Mouse (Mus musculus) CH12.LX (cell line): ENCODE measurements around the gene Por.

Experiments
- CHD2 ChIP-seq: IDR thresholded peaks from 2 replicates; pipeline ENCODE4 v1.6.1; 2011; ENCODE audit warnings: low read length, improper control_type of control experiment
- CTCF ChIP-seq, 2 experiments: IDR thresholded peaks in 1 of 2; conservative IDR thresholded peaks in 1 of 2; 2 replicates each; pipeline ENCODE4 v1.5.1; 2011 to 2012; ENCODE audit warnings: low read depth in 2 of 2, low read length in 2 of 2, improper control_type of control experiment in 1 of 2, inconsistent platforms in 1 of 2, mild to moderate bottlenecking in 1 of 2, moderate library complexity in 1 of 2
- GABPA ChIP-seq: IDR thresholded peaks from 2 replicates; pipeline ENCODE4 v1.6.1; 2012; ENCODE audit warnings: low read depth, low read length, improper control_type of control experiment, inconsistent platforms; ENCODE audit not compliant: insufficient replicate concordance
- JUN ChIP-seq: IDR thresholded peaks from 2 replicates; pipeline ENCODE4 v1.6.1; 2011; ENCODE audit warnings: low read depth, mild to moderate bottlenecking, low read length, improper control_type of control experiment, moderate library complexity; ENCODE audit not compliant: insufficient read depth
- MAZ ChIP-seq: IDR thresholded peaks from 2 replicates; pipeline ENCODE4 v1.6.1; 2012; ENCODE audit warnings: low read depth, mild to moderate bottlenecking, inconsistent platforms, low read length, improper control_type of control experiment, moderate library complexity
- POLR2A ChIP-seq: IDR thresholded peaks from 2 replicates; pipeline ENCODE4 v1.6.1; 2011; ENCODE audit warnings: low read depth, mild to moderate bottlenecking, improper control_type of control experiment, low read length
- USF2 ChIP-seq: conservative IDR thresholded peaks from 2 replicates; pipeline ENCODE4 v1.6.1; 2011; ENCODE audit warnings: low read depth, low read length, improper control_type of control experiment
- ZMIZ1 ChIP-seq: IDR thresholded peaks from 2 replicates; pipeline ENCODE4 v1.6.1; 2012; ENCODE audit warnings: low read depth, mild to moderate bottlenecking, inconsistent platforms, low read length, improper control_type of control experiment

- peak; percentile 65 for TF ChIP-seq POLR2A
- no peak for TF ChIP-seq ZMIZ1
- TF ChIP-seq GABPA = no peak
- TF ChIP-seq CTCF (conservative IDR thresholded peaks at IDR 0.05 in 1 of 2, IDR thresholded peaks at IDR 0.05 in 1 of 2; ENCODE audit: low read depth in 2 of 2, low read length in 2 of 2) = no peak
- no peak for TF ChIP-seq USF2
- TF ChIP-seq JUN = no peak
- no peak for TF ChIP-seq CHD2
- no peak for TF ChIP-seq MAZ
Measured at GRCm38 (mm10) chr5:135713441-135714218, 43.8 kb downstream of the Por start.
